Mouse (Mus musculus): ENCODE measurements around the gene Trim8. TPM values are rescaled to one million over a fixed set of nuclear protein-coding genes. Genes with fewer than 3 reads are reported as not detected.

The Trim8 gene
- polyA plus RNA-seq, 1 experiment from 2014 or later = 18.0 TPM

DNA sequence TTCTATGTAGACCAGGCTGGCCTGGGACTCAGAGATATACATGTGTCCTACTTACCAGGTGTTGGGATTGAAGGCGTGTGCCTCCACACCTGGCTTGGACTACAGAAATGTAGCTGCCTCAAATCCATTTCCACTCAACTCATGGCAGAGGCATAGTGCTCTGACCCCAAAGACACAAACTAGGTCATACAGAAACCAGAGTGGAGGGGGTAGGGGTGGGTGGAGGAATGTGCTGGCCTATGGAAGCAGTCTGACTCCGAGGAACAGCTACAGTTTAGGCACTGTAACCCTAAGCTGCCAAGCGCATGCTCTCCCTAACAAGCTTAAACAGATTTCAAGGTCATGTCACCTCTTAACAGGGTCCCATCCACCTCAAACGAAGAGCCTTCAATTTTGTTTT, 62.1 kb downstream of the Trim8 start:
- Histone ChIP-seq H3K9me3 (ENCODE audit: control insufficient read depth, low read length) (no peaks in the 10 kb centered on the region), H3K36me3 (ENCODE audit: control insufficient read depth, insufficient read depth, low read length) (0 out of 2 replicates have a peak, but pooled peaks cover 2% of the 10 kb centered on the region), H3K9ac (ENCODE audit: low read length) (no peak overlapping the region), H3K4me1 (ENCODE audit: control insufficient read depth, insufficient read depth, low read length) (no peaks in the 10 kb centered on the region), H3K4me2 (ENCODE audit: low read depth, severe bottlenecking) (no peak overlapping the region), H3K27me3 (ENCODE audit: control insufficient read depth, insufficient read depth, low read length) (no peaks in the 10 kb centered on the region), H3K4me3 (ENCODE audit: low read depth, low read length) (no peak overlapping the region), H3K27ac (replicated peaks; ENCODE audit: low read depth, low read length) (no peak overlapping the region)
- ATAC-seq (ENCODE audit: insufficient number of reproducible peaks, low FRiP score, low TSS enrichment, low read depth) = no peak
- 87% methylated on average over 4 of the region's 4 CpGs for WGBS
- DNase-seq (ENCODE audit: low spot score) = no peak

DNA sequence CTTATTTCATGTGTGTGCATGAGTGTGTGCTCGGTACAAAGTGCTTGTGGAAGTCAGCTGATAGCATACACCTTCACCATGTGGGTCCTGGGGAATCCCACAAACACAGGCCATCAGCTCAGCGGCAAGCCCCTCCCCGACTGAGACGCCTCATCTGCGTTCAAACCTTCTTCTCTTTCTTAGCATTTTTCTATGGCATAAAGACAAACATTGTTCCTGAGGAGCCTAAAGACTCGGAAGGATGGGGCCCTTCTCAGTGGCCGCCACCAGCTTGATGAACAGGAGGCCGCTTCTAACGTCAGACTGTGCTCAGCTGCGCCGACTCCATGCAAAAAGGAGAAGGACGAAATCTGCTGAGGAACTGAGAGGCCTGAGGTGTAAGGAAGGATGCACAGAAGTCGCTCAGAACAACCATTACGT, 62.6 kb downstream of the Trim8 start:
- no peak overlapping the region for H3K27ac ChIP-seq (replicated peaks; ENCODE audit: low read depth, low read length)
- no peaks in the 10 kb centered on the region for H3K27me3 ChIP-seq (ENCODE audit: control insufficient read depth, insufficient read depth, low read length)
- ATAC-seq (ENCODE audit: insufficient number of reproducible peaks, low FRiP score, low TSS enrichment, low read depth) (no peak), DNase-seq (ENCODE audit: low spot score) (no peak)
- H3K9me3 ChIP-seq (ENCODE audit: control insufficient read depth, low read length) = no peaks in the 10 kb centered on the region
- no peak overlapping the region for H3K9ac ChIP-seq (ENCODE audit: low read length)
- WGBS = 87% methylated on average over 14 of the region's 14 CpGs
- no peak overlapping the region for H3K4me3 ChIP-seq (ENCODE audit: low read depth, low read length)
- 0 out of 2 replicates have a peak, but pooled peaks cover 2% of the 10 kb centered on the region for H3K36me3 ChIP-seq (ENCODE audit: control insufficient read depth, insufficient read depth, low read length)
- H3K4me1 ChIP-seq (ENCODE audit: control insufficient read depth, insufficient read depth, low read length) = no peaks in the 10 kb centered on the region
- no peak overlapping the region for H3K4me2 ChIP-seq (ENCODE audit: low read depth, severe bottlenecking)

Other genes starting within 250 kb of the Trim8 start
- 6.8 and 7.0 TPM in 2 replicates for gene Nfkb2, start 197.4 kb upstream of the Trim8 start, polyA plus RNA-seq (2014; fragmentation: Nextera tagmentation; extraction: Ambion mirVana)
- gene Psd, start 174.5 kb upstream of the Trim8 start, polyA plus RNA-seq (2014; fragmentation: Nextera tagmentation; extraction: Ambion mirVana) = 1.3 and 1.7 TPM in 2 replicates
- 10.9 and 15.1 TPM in 2 replicates for gene Fbxl15, start 173.5 kb upstream of the Trim8 start, polyA plus RNA-seq (2014; fragmentation: Nextera tagmentation; extraction: Ambion mirVana)
- 163 and 179 TPM in 2 replicates for gene Cuedc2, start 163.0 kb upstream of the Trim8 start, polyA plus RNA-seq (2014; fragmentation: Nextera tagmentation; extraction: Ambion mirVana)
- gene Mfsd13a, start 160.6 kb upstream of the Trim8 start, polyA plus RNA-seq (2014; fragmentation: Nextera tagmentation; extraction: Ambion mirVana) = 5.3 and 5.7 TPM in 2 replicates
- 1.2 and 1.8 TPM in 2 replicates for gene 2310034G01Rik, start 151.4 kb upstream of the Trim8 start, polyA plus RNA-seq (2014; fragmentation: Nextera tagmentation; extraction: Ambion mirVana)
- 147 and 158 TPM in 2 replicates for gene Actr1a, start 106.0 kb upstream of the Trim8 start, polyA plus RNA-seq (2014; fragmentation: Nextera tagmentation; extraction: Ambion mirVana)
- gene Sufu, start 104.8 kb upstream of the Trim8 start, polyA plus RNA-seq (2014; fragmentation: Nextera tagmentation; extraction: Ambion mirVana) = 45.3 and 46.8 TPM in 2 replicates
- gene Arl3, start 71.5 kb downstream of the Trim8 start, polyA plus RNA-seq (2014; fragmentation: Nextera tagmentation; extraction: Ambion mirVana) = 128 and 133 TPM in 2 replicates
- gene Sfxn2, start 71.7 kb downstream of the Trim8 start, polyA plus RNA-seq (2014; fragmentation: Nextera tagmentation; extraction: Ambion mirVana) = 15.2 and 15.6 TPM in 2 replicates
- gene Wbp1l, start 97.4 kb downstream of the Trim8 start, polyA plus RNA-seq (2014; fragmentation: Nextera tagmentation; extraction: Ambion mirVana) = 40.4 and 40.8 TPM in 2 replicates
- not detected in 2 replicates for gene Cyp17a1, start 171.5 kb downstream of the Trim8 start, polyA plus RNA-seq (2014; fragmentation: Nextera tagmentation; extraction: Ambion mirVana)
- 11.8 and 14.6 TPM in 2 replicates for gene Borcs7, start 188.2 kb downstream of the Trim8 start, polyA plus RNA-seq (2014; fragmentation: Nextera tagmentation; extraction: Ambion mirVana)
- 34.2 and 37.3 TPM in 2 replicates for gene As3mt, start 205.8 kb downstream of the Trim8 start, polyA plus RNA-seq (2014; fragmentation: Nextera tagmentation; extraction: Ambion mirVana)